Mouse (Mus musculus): ENCODE results near the gene Cttnbp2.

Gene Cttnbp2

DNA sequence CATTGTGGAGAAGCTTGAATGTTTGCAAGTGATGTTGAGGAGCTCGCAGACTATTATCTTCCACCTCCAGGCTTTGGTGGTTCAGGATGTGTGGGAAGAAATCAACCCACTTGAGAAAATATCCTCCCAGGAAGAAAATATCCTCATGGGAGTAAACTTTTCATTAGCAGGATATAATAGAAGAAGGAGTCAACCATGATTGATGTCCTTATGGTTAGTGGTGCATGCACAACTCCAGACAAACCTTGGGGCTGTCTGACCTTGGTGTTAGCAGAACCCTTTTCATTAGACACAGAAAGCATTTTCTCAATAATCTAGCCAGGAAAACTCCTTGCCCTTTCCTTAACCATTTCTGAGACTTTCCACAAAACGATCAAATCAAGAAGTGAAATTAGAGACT is 170.4 kb downstream of the Cttnbp2 start:
- intact Hi-C loops (cut with DNase I): no loop called here

DNA sequence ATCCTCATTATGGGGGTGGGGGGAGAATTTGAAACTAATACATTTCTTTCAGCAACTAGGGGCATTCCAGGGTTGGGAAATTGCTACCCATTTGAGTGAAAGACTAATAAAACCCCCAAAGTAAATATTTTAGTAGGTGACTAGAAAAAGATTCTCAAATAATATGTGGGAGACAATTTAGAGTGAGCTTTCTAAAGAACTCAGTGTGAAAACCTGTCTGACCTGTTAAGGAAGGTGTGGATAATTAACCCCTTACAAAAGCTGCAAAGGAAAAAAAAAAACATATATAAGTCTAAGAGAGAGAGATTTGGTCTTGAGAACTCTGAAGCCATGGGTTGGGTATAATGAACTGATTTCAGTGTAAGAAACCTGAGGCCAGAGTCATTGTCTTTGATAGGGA is 176.3 kb downstream of the Cttnbp2 start:
- intact Hi-C loops (cut with DNase I): no loop called here

DNA sequence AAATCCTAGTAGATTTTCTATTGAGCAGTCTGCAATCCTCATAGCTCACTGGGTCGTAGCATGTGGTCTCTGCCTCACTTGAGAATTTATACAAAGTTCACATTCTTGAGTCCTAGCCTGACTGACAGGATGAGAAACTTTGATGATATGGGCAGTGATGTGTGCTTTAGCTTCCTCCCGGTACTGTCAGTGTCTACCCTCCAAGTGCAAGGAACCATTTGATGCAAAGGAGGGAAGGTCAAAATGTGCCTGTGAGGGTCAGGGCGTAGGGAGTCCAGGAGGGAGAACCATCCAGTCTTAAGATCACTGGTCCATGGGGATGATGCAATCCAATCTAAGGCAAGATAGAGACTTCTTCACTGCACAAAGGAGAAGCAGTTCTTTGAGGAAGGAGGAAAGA is 179.2 kb downstream of the Cttnbp2 start:
- intact Hi-C loops (cut with DNase I): no loop called here

DNA sequence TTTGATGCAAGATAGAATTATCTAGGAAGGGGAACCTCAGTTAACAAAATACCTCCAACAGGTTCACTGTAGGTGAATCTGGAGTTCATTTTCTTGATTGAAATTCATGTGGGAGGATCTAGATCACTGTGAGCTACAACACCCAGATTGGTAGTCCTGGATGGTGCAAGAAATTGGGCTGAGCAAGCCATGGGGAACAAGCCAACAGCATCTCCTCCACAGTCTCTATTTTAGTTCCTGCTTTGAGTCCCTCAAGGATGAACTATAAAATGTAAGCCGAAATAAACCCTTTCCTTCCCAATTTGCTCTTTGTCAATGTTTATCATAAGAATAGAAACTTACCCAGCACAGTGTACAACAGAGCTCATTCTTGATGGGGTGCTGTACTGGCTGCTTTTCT is 191.7 kb downstream of the Cttnbp2 start:
- intact Hi-C loops (cut with DNase I): no loop called here

Small RNA genes within 50 kb of the gene (microRNA-seq; reads per million reads assigned to microRNA genes)
- gene Gm26233: 0 reads per million in 2 experiments
